28 mouse cellular contexts compared by ENCODE assay signal in the genomic region with DNA sequence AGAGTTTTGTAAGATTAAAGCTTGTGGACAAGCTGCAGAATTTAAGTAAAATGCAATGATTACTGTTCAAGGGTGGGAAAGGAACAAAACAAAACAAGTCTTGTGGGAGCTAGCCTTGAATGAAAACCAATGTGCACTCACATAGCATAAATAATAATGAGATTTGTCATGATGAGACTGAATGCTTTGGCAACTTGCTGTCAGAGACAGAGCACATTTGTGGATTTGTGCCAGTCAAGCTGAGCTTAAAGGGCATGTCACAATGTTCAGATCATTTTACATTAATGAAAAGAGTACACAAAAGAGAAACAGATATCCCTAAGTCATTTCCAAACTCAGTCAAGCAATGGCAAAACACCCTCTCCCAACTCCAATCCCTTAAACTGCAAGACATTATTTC.
DNase-seq lines count a peak whose midpoint lies in the region; ATAC-seq lines count a peak whose summit lies in the region.
"Had no signal": no experiment of that assay in that cellular context is flagged by ENCODE, and none has a peak within 500 bp of the region (broad histone marks: within the 10 kb centered on the region; RNA-seq: fewer than 3 reads in every experiment).

No protein-coding gene starts in this region.

- ATAC-seq in forebrain, embryonic 14.5 days = no peak
- no peak for ATAC-seq in forebrain, embryonic 11.5 days (replicated peaks; ENCODE audit: low FRiP score)
- peak; percentile 34; the same call in 1 of the 2 replicates for ATAC-seq in midbrain, embryonic 13.5 days
- ATAC-seq: intestine, embryonic 15.5 days had no signal

- H3K36me3 ChIP-seq in forebrain, embryonic 14.5 days (ENCODE audit: control insufficient read depth, insufficient read depth, low read length) = no peaks in the 10 kb centered on the region
- no peaks in the 10 kb centered on the region for H3K36me3 ChIP-seq in forebrain, embryonic 11.5 days (ENCODE audit: control insufficient read depth, insufficient read depth, low read length)
- no peaks in the 10 kb centered on the region for H3K36me3 ChIP-seq in midbrain, embryonic 13.5 days
- H3K36me3 ChIP-seq: heart, embryonic 10.5 days; hindbrain, embryonic 15.5 days; intestine, embryonic 15.5 days; limb, embryonic 13.5 days; neural tube, embryonic 12.5 days had no signal

- no peak overlapping the region for H3K4me2 ChIP-seq in forebrain, embryonic 14.5 days (ENCODE audit: low read length)
- no peak overlapping the region for H3K4me2 ChIP-seq in forebrain, embryonic 11.5 days (ENCODE audit: low read depth, low read length, severe bottlenecking)
- H3K4me2 ChIP-seq in midbrain, embryonic 13.5 days (replicated peaks) = no peak overlapping the region
- H3K4me2 ChIP-seq: forebrain, embryonic 13.5 days; hindbrain, embryonic 15.5 days; intestine, embryonic 15.5 days; limb, embryonic 13.5 days; lung, embryonic 14.5 days; neural tube, embryonic 12.5 days had no signal

- H3K9me3 ChIP-seq in forebrain, embryonic 14.5 days (replicated peaks; ENCODE audit: control insufficient read depth, low read length) = no peaks in the 10 kb centered on the region
- no peaks in the 10 kb centered on the region for H3K9me3 ChIP-seq in forebrain, embryonic 11.5 days (ENCODE audit: control insufficient read depth, low read length)
- H3K9me3 ChIP-seq in midbrain, embryonic 13.5 days = no peaks in the 10 kb centered on the region
- H3K9me3 ChIP-seq: forebrain, embryonic 13.5 days; heart, embryonic 10.5 days; hindbrain, embryonic 15.5 days; intestine, embryonic 15.5 days; limb, embryonic 13.5 days; megakaryocyte, embryonic 14.5 days; neural tube, embryonic 12.5 days had no signal

- no peaks in the 10 kb centered on the region for H3K27me3 ChIP-seq in forebrain, embryonic 14.5 days (replicated peaks; ENCODE audit: control insufficient read depth, insufficient read depth, low read length)
- no peaks in the 10 kb centered on the region for H3K27me3 ChIP-seq in forebrain, embryonic 11.5 days (ENCODE audit: control insufficient read depth, insufficient read depth, low read length)
- H3K27me3 ChIP-seq in midbrain, embryonic 13.5 days = no peaks in the 10 kb centered on the region
- H3K27me3 ChIP-seq: forebrain, embryonic 13.5 days; hindbrain, embryonic 15.5 days; intestine, embryonic 15.5 days; limb, embryonic 13.5 days; megakaryocyte, embryonic 14.5 days; neural tube, embryonic 12.5 days had no signal

- DNase-seq in adrenal gland, postnatal 10 days = peak; percentile 2
- DNase-seq in adrenal gland, adult 8-10 months = no peak
- DNase-seq in forebrain, embryonic 14.5 days (ENCODE audit: low spot score) = peak; percentile 32
- no peak for DNase-seq in forebrain, embryonic 11.5 days (ENCODE audit: low spot score)
- DNase-seq in Muller cell, postnatal 12 days (ENCODE audit: inconsistent ontology term) = peak; percentile 69
- DNase-seq in kidney, adult 18-20 months = no peak
- DNase-seq in frontal cortex, postnatal 10 days (ENCODE audit: low spot score in 2 of 2) = no peak
- DNase-seq: cerebellum, adult 9-10 months; gastrocnemius, postnatal 10 days; heart, postnatal 4 days; kidney, adult 9 months; kidney, postnatal 14 days; layer of hippocampus, postnatal 36 days; lung, embryonic 14.5 days; lung, postnatal 36 days; thymus, adult 2 months; thymus, postnatal 4 days had no signal

- H3K27ac ChIP-seq in forebrain, embryonic 14.5 days (ENCODE audit: low read depth, low read length) = no peak overlapping the region
- no peak overlapping the region for H3K27ac ChIP-seq in forebrain, embryonic 11.5 days (ENCODE audit: low read depth, low read length)
- no peak overlapping the region; the same call in 1 of the 2 replicates for H3K27ac ChIP-seq in midbrain, embryonic 13.5 days
- H3K27ac ChIP-seq: forebrain, embryonic 13.5 days; heart, embryonic 10.5 days; hindbrain, embryonic 15.5 days; intestine, embryonic 15.5 days; layer of hippocampus, adult 2 months; limb, embryonic 13.5 days; liver, embryonic 14.5 days; neural tube, embryonic 12.5 days; stomach, postnatal 0 days had no signal

- H3K4me1 ChIP-seq in forebrain, embryonic 14.5 days (ENCODE audit: control insufficient read depth, insufficient read depth, low read length) = peaks cover 4% of the 10 kb centered on the region; the same call in 1 of the 2 replicates
- peaks cover 4% of the 10 kb centered on the region; the same call in 1 of the 2 replicates for H3K4me1 ChIP-seq in forebrain, embryonic 11.5 days (replicated peaks; ENCODE audit: control insufficient read depth, insufficient read depth, low read length)
- peaks cover 17% of the 10 kb centered on the region for H3K4me1 ChIP-seq in midbrain, embryonic 13.5 days (replicated peaks)
- H3K4me1 ChIP-seq: heart, embryonic 10.5 days; intestine, embryonic 15.5 days; limb, embryonic 13.5 days; megakaryocyte, embryonic 14.5 days; neural tube, embryonic 12.5 days had no signal

- no peak overlapping the region for H3K4me3 ChIP-seq in forebrain, embryonic 14.5 days (ENCODE audit: low read depth, low read length)
- no peak overlapping the region for H3K4me3 ChIP-seq in forebrain, embryonic 11.5 days (ENCODE audit: low read depth, low read length)
- no peak overlapping the region for H3K4me3 ChIP-seq in midbrain, embryonic 13.5 days (replicated peaks)
- H3K4me3 ChIP-seq: forebrain, embryonic 13.5 days; heart, embryonic 10.5 days; hindbrain, embryonic 15.5 days; intestine, embryonic 15.5 days; layer of hippocampus, adult 2 months; limb, embryonic 13.5 days; megakaryocyte, embryonic 14.5 days; neural tube, embryonic 12.5 days had no signal

- H3K9ac ChIP-seq in forebrain, embryonic 14.5 days (ENCODE audit: low read length) = no peak overlapping the region
- H3K9ac ChIP-seq in forebrain, embryonic 11.5 days (ENCODE audit: low read length) = no peak overlapping the region
- no peak overlapping the region for H3K9ac ChIP-seq in midbrain, embryonic 13.5 days (replicated peaks)
- H3K9ac ChIP-seq: forebrain, embryonic 13.5 days; hindbrain, embryonic 15.5 days; intestine, embryonic 15.5 days; limb, embryonic 13.5 days; liver, embryonic 14.5 days; lung, embryonic 14.5 days; neural tube, embryonic 12.5 days had no signal

Comparison
In these comparisons a context has a peak if more than half of its experiments do, and no peak if none do; other contexts are left out.
1. DNase-seq: peak in adrenal gland, postnatal 10 days (single experiment), forebrain, embryonic 14.5 days (single experiment) and Muller cell, postnatal 12 days (single experiment); none in adrenal gland, adult 8-10 months (single experiment), forebrain, embryonic 11.5 days (single experiment), kidney, adult 18-20 months (single experiment) and frontal cortex, postnatal 10 days (0 of 2).